Mouse (Mus musculus) midbrain, embryonic 16.5 days (tissue): ENCODE data around the gene Ssbp2. TPM values are rescaled to one million over a fixed set of nuclear protein-coding genes. Genes with fewer than 3 reads are reported as not detected.

ENCODE experiments used
- microRNA-seq: library from miRNA; unstranded; fragments of <30 nt; microRNA quantifications from one replicate; pipeline ENCODE4, GENCODE M21; 2017
- polyA plus RNA-seq: library from polyadenylated mRNA; unstranded; fragments of >200 nt; fragmentation: Nextera tagmentation; extraction: Ambion mirVana; gene quantifications from 2 replicates; pipeline ENCODE4 v1.2.1, GENCODE M21; 2015

Ssbp2 gene
- polyA plus RNA-seq, 1 experiment from 2014 or later, result 255 TPM

Small RNA genes within 50 kb of the gene (microRNA-seq; reads per million reads assigned to microRNA genes)
- gene Gm27656, result not detected

Other genes with a start within 250 kb of the Ssbp2 start
- 11.9 and 15.3 TPM in 2 replicates for gene Atg10, start 236.3 kb upstream of the Ssbp2 start, polyA plus RNA-seq